Mouse (Mus musculus) left cerebral cortex, adult 8-10 months (tissue): ENCODE results near the gene Bud23. TPM values are rescaled to one million over a fixed set of nuclear protein-coding genes. Genes with fewer than 3 reads are reported as not detected.
"Not testable (repeated sequence)": the region's sequence is repeated elsewhere in the genome, so short reads cannot be mapped to it uniquely, and the experiment has no call there.

Experiments used
- DNase-seq, 2 experiments: peaks; one replicate each; pipeline ENCODE4 v3.0.0; 2022; ENCODE audit warnings: low spot score in 2 of 2
- total RNA-seq, 4 experiments: library from RNA; stranded (reverse); gene quantifications; 2 replicates each; pipeline ENCODE4 v1.2.4; 2022

The Bud23 gene
- total RNA-seq, 4 experiments from 2014 or later, result 39.2 to 51.0 (median 47.5) TPM

GRCm38 (mm10) chr5:135072720-135073119 lies 8.0 kb upstream of the Bud23 start:
- no peak for DNase-seq

- no peak for DNase-seq
These were observed 7.3 kb upstream of the Bud23 start for GRCm38 (mm10) chr5:135072061-135072460.

- no peak for DNase-seq
These were observed 5.7 kb upstream of the Bud23 start for GRCm38 (mm10) chr5:135070448-135070847.

GRCm38 (mm10) chr5:135066008-135066407 lies 1.2 kb upstream of the Bud23 start:
- no peak for DNase-seq

- no peak for DNase-seq
These were observed 385 bp downstream of the Bud23 start for GRCm38 (mm10) chr5:135064382-135064766.

GRCm38 (mm10) chr5:135063629-135064381 lies 954 bp downstream of the Bud23 start, which contains the start of gene Dnajc30:
TSS of gene Dnajc30 (plus strand) at chr5:135064202.
- DNase-seq, result peak; percentile 96 to 97

GRCm38 (mm10) chr5:135053356-135053755 lies 11.4 kb downstream of the Bud23 start:
- no peak for DNase-seq

- DNase-seq, result not testable (repeated sequence)
These were observed 15.5 kb downstream of the Bud23 start for GRCm38 (mm10) chr5:135049268-135049667.

- no peak for DNase-seq
These were observed 16.2 kb downstream of the Bud23 start for GRCm38 (mm10) chr5:135048539-135048938.

- no peak for DNase-seq
These were observed 20.2 kb downstream of the Bud23 start for GRCm38 (mm10) chr5:135044575-135044974.

GRCm38 (mm10) chr5:135042105-135042788 lies 22.5 kb downstream of the Bud23 start:
- DNase-seq, result no peak

- peak in 1 of 2 experiments; percentile 62 for DNase-seq
These were observed 24.0 kb downstream of the Bud23 start for GRCm38 (mm10) chr5:135040777-135041176.

- no peak for DNase-seq
These were observed 24.7 kb downstream of the Bud23 start for GRCm38 (mm10) chr5:135040059-135040458.

- no peak for DNase-seq
These were observed 25.2 kb downstream of the Bud23 start for GRCm38 (mm10) chr5:135039541-135039940.

GRCm38 (mm10) chr5:135037946-135038345 lies 26.8 kb downstream of the Bud23 start:
- no peak for DNase-seq

GRCm38 (mm10) chr5:135035608-135036359 lies 29.0 kb downstream of the Bud23 start:
- DNase-seq, result peak in 1 of 2 experiments; percentile 87

- DNase-seq, result no peak
These were observed 30.2 kb downstream of the Bud23 start for GRCm38 (mm10) chr5:135034593-135034992.

GRCm38 (mm10) chr5:135032581-135032980 lies 32.2 kb downstream of the Bud23 start:
- no peak for DNase-seq

- DNase-seq, result peak in 1 of 2 experiments; percentile 80
These were observed 35.5 kb downstream of the Bud23 start for GRCm38 (mm10) chr5:135029007-135029854.

GRCm38 (mm10) chr5:135025899-135026298 lies 38.9 kb downstream of the Bud23 start:
- DNase-seq, result peak in 1 of 2 experiments; percentile 71

- no peak for DNase-seq
These were observed 40.0 kb downstream of the Bud23 start for GRCm38 (mm10) chr5:135024665-135025224.
